Mouse (Mus musculus) erythroid progenitor cell, adult 5-6 weeks (primary cell): Measurements from ENCODE around the gene Gpc6. TPM values are rescaled to one million over a fixed set of nuclear protein-coding genes. Genes with fewer than 3 reads are reported as not detected.

ENCODE experiments used
- ATAC-seq: replicated peaks from 2 replicates; pipeline ENCODE4 v1.8.0; 2016; ENCODE audit warnings: moderate number of reproducible peaks, mild to moderate bottlenecking, moderate TSS enrichment, inconsistent platforms; ENCODE audit not compliant: poor library complexity, low FRiP score, severe bottlenecking
- total RNA-seq, 2 experiments: library from RNA; stranded (forward) in 1 of 2; stranded (reverse) in 1 of 2; fragments of 150-400 nt in 1 of 2; fragments of 186-747, 209-891 nt in 1 of 2; gene quantifications; 2 replicates each; pipeline versions ENCODE4 v1.2.3 to v1.2.4; 2015 to 2017; ENCODE audit warnings: low replicate concordance in 2 of 2

Gpc6 gene
- total RNA-seq, 2 experiments from 2014 or later = not detected

DNA sequence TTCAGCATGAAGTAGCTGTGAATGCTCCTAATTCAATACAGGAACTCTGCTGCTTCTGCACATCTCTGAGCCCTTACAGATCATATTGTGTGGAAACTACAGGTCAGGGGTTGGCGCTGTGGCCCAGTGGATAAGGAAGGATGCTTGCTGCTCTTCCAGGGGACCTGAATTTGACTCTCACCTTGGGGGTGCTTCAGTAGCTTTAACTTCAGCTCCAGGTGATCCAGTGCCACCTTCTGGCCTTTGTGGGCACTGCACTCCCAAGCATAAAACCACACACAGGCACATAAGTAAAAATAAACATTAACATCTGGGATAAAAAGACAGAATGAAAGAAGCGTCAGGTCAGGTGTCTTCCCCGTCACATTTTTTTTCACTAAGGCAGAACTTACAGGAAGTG is 957.1 kb downstream of the Gpc6 start:
- no peak for ATAC-seq

DNA sequence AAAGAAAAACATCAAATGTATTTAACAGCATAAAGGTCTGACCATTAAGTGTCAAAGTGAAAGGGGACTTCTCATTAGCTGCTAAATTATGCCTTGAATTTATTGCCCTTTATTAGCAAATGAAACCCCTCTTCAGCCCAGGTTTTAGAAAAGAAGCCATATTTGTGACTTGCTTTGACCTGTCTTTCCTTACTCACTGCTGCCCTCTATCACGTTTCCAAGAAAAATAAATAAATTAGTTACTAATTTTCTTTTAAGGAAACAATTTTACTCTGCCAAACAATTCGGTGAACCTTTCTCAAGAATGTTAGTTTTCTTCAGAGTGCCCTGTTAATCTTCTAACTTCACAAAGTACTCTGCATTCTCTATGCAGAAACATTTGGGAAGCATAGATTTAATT is 964.5 kb downstream of the Gpc6 start:
- ATAC-seq = no peak

DNA sequence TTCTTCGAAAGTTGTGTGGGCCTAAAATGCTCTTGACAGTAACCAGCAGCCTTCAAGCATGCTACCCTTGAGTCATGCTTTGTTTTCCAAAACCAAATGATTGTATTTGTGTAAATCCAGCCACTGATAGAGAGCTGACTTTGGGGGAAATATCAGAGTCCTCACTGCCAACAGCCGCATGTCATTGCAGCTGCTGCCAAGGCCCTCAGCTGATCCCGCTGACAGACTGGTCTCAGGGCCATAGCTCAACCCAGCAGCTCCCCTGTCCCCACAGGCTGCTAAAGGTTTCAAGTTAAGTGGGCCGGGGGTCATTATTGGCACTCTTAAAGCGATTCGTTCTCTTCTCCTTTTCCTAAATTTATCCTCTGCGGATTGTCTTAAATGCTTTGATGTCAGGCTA is 966.3 kb downstream of the Gpc6 start:
- no peak for ATAC-seq

DNA sequence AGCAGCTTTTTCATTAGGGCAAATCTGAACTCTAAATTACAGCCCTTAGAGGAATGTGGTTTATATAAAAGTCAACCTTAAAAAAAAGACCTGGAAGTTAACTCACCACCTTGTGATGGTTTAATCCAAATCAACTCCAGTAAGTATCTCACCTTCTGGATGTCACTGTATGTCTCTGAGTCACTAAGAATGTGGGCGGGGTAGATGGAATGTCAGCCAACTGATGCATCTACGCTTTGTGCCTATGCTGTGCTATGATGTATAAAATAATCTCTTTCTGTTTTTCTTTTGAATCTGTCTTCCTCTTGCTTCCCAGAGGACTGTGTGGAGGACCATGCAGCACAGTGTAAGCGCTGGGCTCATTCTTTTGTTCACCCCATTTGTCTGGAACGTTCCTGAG is 966.9 kb downstream of the Gpc6 start:
- no peak for ATAC-seq

DNA sequence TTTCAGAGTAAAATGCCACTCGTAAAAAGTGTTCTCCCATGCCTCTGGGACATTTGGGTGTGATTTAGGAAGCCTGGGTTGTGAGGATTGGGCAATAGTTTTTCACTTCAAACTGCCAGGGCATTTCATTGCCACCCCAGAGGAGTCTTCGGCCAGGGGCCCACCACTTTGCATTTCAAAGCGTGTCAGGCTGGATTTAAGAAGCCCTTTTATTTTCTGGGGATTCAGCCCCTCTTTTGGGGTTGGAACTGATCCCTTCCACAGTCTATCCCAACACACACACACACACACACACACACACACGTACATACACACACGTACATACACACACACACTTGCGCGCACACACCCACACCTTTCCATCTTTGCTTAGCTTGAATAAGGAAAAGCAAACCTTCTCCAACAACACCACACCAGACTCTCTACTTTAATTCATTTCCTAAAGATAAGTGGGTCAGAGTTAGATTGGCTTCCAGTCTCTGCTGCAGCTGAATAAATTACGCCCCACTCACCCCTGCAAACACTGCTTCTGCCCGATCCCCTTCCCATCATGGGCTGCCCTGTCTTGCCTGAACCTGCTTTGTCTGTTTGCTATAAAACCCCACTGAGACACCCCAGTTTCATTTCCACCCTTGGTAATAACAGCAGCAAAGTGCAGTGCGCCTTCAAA is 969.9 kb downstream of the Gpc6 start:
- no peak for ATAC-seq

DNA sequence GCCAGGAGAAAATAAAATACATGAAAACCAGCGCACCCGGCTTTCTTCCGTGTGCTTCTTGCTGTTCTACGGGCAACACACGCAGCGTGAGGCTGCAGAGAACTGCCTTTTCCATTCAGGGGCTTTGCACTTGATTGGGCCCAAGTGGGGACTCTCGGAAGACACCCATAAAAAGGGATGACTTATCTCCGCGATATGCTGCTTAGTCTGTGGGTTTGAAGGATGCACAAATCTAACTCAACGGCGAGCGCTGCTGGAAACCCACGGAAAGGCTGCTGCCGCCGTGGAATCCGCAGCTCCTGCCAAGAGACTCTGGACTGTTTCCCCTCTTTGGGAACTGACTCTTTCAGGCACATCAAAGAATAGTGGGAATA is 970.4 kb downstream of the Gpc6 start:
- ATAC-seq = no peak

DNA sequence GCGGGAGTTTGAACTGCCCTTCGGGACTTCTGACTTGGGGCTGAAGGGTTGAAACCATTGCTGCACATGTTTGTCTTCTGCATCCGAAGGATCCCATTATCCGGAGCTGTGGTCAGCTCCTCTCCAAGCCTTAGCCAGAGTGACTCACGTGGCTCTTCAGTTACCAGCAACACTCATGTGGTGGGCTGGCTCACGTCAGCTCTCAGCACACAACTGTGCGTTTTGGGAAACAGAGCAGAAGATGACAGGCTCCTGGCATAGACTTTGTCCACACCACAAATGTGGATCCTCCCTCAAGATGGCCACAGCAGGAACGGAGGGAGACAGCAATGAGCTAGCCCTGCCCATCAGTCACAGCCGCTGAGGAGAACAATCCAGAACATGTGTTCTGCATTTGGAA is 979.2 kb downstream of the Gpc6 start:
- no peak for ATAC-seq

DNA sequence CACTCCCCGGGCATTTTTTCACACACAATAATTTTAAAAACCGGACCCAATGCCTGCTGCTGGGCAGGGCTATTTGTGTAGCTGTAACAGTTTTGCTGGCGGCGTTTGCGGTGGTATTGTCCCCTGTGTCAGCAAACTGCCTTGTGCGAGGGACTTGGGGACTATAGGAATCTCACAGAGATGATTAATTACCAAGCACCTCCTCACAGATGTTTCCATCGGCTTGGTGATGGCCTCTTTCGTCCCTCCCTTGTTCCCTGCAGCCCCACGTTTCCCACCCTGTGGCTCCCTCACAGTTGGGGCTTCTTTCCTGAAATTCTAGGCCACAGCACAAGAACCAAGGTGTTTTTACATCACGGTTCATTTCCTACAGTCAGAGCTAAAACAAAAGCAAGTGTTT is 980.6 kb downstream of the Gpc6 start:
- ATAC-seq = no peak

DNA sequence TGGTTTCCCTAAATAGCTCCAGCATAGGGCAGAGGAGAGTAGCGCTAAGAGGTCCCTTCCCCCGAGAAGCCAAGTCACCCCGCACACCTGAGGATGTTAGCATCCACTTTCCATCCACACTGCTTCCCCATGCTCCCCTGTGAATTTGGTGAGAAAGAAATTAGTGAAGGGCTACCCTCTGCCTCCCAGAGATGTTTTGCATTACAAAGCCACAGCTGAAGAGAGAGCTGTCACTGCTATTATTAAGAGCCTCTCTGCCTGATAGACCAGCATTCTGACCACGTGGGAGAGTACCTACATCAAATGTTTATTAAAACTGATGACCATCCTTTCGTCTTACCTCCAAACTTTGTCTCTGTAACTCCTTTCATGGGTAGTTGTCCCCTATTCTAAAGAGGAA is 981.2 kb downstream of the Gpc6 start:
- no peak for ATAC-seq

DNA sequence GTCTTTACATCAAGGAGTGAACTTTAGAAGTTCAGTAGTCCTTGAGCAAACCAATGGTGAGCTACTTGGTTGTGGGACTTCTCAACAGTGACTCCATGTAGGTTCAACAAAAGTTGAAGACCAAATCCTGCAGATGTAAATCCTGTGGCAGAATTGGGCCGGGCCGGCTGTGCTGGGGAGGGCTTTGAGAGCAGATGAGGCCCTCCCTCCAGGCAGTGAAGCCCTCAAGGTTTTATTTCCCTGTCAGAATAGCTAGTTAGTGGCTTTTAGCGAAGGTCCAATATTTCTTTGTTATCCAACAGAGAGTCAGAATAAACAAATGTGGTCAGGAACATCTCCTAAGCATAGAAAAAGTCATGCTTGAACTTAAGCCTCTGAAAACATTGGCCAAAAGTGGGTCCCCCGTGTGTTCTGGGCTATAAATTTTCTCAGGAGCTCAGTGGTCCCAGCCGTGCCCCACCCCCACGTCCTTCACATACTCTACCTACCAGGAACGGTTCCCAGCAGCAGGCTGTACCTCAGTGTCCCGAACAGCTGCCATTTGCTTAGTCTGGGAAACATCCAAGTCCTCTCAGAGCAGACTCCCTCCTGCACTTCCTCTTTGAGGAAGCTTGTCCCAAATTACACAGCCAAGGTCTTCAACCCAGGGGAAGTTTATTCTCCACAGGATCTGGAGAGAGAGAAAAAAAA is 983.3 kb downstream of the Gpc6 start:
- ATAC-seq = no peak

DNA sequence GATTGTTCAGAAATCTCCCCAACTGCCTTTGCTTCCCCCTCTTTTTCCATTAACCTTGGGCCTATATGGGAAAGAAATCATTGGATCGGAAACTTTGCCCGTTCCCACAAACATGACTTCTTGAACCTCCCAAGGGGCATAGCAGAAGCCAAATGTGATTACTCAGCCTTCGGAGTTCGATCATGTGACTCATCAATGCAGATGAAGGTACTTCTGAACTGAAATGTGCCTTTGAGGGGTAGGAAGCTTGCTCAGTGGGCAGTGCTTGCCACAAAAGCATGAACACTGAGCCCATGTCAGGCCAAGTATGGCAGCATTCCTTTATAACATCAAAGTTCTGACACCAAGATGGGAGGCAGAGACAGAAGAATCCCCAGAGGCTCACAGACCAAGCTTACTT is 983.9 kb downstream of the Gpc6 start:
- ATAC-seq = no peak

DNA sequence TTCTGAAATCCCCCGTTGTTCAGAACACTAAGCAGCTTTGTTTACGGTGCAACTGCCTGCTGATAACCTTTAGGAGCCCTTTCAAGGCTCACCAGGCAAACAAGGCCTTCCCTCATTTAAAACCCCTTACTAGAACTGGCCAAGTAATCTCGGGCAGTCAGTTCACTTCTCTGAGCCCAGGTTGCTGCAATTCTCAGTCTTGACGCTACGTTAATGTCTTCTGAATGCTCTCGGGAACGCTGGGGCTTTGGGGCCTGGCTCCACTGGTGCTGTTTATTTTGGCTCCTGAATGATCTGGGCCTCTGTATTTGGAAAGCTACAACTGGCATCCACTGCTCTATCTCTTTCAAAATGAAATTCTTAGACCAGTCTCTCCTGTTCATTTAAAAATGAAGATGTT is 985.2 kb downstream of the Gpc6 start:
- no peak for ATAC-seq

DNA sequence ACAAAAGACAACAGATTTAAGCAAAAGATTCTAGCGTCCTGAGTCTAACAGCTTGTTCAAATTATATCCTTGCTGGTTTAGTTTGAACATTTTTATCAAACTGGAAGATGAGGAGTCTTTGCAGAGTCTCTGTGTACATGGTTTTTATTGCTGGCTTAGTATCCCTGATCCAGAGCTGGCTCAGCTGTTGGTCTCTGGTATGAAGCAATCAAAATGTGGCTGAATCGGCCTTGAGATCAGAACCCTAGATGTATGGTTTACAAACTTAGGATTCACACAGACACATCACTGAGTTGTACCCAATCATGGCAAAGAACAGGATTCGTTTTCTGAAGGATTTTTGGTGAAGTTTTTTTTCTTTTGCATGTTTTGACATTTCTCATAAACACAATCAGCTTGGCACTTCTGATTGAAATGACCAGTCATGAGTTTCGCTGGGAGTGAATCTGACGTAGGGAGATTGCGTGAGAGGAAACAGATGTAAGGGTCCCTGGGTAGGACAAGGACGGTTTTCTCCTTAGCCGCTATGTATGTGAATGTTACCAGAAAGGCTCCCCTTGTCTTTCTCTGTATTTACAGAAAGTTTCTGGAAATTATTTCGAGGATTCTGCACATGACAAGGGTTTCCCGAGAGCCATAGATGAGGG is 987.6 kb downstream of the Gpc6 start:
- no peak for ATAC-seq

DNA sequence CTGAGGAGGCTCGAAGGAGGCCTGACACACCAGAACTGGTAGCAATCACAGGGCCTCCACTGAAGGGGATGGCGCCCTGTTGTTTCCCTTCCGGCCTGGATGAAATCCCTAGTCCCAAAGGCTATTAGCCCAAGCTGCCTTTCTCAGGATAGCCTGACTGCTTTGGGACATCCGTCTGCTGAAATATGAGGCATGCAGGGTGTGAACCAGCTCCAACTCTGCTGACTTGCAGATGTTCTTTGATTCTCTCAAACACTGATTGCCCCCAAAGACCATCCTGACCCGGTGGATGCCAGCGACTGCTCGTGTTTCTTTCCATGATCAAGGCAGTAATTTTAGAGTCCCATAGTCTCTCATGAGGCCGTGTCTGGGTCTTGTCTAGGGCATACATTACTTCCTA is 991.5 kb downstream of the Gpc6 start:
- ATAC-seq = no peak

DNA sequence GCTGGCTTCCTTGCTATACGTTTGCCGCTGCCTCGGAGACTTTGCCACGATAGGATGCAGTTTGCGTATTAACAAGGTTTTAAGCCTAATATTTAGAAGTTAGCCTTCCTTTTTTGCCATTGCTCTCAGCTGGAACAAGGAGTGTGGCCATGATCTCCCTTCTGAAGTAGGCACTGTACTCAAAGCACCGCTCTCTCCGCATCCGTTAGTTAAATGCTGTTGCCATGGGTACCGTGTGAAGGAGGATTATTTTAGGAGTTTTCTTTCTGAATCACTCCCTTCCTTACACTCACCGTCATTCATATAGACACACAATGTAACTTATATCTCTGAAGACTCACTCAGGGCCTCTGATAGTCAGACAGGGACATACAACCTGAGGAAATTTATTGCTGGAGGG is 993.6 kb downstream of the Gpc6 start:
- ATAC-seq = no peak

DNA sequence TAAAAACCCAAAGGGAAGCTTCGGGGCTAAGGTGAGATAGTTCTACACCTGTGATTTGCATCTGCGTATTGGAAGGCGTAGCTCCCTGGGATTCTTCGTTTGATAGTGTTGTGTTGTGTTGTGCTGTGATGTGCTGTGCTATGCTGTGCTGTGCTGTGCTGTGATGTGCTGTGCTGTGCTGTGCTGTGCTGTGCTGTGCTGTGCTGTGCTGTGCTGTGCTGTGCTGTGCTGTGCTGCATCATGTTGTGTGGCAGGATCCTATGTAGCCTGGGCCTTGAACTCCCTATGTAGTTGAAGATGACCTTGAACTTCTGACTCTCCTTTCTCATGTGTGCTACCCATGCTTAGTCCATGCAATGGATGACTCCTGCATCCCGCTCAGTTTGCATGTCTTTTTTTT is 994.5 kb downstream of the Gpc6 start:
- no peak; the same call in 1 of the 2 replicates for ATAC-seq

DNA sequence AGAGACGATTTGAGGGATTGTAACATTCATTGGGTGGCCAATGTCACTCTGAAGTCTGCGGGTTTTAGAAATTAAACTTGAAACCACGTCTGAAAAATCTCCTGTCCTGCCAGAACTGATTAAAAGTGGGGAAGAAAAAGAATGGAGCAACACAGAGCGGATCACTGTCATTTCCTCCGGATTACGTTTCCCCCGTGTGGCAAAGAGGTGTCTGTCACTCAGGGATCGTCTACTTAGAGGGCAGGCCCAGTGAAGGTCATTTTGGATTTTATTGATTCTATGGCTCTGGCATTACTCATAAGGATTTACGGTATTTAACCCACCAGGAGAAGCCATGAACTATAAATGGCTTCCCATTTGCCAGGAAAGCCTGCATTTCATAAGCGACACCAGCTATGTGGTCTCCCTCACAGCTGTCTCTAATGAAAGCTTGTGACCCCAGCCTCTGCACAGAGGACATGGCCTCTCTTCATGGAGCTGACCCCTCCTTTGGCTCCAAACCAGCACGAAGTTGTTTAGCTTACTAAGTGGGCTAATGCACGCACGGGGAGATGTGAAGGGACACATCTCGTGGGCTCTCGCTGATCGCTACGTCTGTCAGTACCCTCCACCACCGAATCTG is 996.4 kb downstream of the Gpc6 start:
- ATAC-seq = no peak

DNA sequence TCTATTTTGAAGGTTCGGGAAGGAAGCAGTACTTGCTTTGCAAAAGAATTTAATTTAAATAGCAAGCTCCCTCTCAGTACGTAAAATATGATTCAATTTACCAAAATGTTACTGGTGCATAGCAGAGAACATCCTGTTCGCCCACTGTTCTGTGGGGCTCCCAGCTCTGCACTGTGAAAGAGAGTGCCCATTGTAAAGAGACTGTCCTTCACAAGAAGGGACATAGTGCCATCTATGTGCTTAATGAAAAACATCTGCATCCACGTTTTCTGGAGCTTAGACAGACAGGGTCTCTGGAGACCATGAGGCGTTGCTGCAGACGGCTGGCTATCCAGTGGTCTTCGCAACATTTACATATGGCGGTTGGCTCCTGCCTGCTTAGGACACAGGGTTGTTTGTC is 998.6 kb downstream of the Gpc6 start:
- no peak for ATAC-seq

DNA sequence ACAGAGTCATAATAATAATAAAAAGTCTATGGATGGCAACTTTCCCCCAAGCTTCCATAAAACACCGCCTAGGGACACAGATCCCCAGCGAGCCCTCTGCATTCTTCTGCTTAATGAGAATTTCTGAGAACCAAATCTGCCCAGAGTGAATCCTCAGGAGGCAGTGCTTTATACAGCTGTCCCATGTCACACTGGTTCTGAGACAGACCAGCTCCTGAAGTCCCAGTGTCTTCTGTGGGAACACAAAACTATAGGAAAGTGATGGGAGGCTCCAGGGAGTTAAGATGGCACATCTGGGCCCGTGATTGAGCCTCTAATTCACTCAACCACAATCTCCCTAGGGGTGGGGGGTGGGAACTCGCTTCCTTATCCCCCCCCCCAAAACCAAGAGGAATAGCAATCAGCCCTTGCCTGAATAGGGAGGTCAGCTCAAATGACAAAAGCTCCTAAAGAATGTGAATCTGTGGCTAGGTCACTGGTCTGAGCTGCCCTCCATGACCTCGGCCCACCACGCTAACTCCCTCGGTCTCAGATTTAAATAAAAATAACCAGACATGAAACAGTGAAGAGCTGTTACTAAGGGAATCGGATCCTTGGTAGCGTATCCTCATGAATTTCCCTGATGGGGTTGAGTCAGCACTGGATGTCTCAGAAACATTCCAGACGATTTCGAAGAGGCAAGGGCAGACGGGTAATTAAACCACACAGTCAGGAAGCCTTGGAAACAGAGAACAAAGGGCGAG is 1005.2 kb downstream of the Gpc6 start:
- no peak for ATAC-seq
